Mouse (Mus musculus) forebrain, embryonic 11.5 days (tissue): Measurements from ENCODE around the gene Gnai2. TPM values are rescaled to one million over a fixed set of nuclear protein-coding genes. Genes with fewer than 3 reads are reported as not detected.
A peak's percentile ranks its signal among the peaks of the same experiment; 100 is the strongest.

Source experiments
- ATAC-seq: fragments of 200-750 bp; cut with Nextera tagmentation; replicated peaks from 2 replicates; pipeline ENCODE4 v1.8.0; 2017; ENCODE audit warnings: moderate TSS enrichment; ENCODE audit not compliant: low FRiP score
- DNase-seq: peaks from one replicate; pipeline ENCODE4 v3.0.0-alpha.2; 2017; ENCODE audit warnings: low spot score
- H3K27ac ChIP-seq: fragments of 300-500 bp; sonication (generic); 2 replicates; pipeline ENCODE4 v1.5.1; 2014; ENCODE audit warnings: low read depth, low read length
- H3K27me3 ChIP-seq: fragments of 300-500 bp; sonication (generic); 2 replicates; pipeline ENCODE4 v1.6.1; 2014; ENCODE audit warnings: mild to moderate bottlenecking, low read length, mixed read lengths; ENCODE audit not compliant: control insufficient read depth, insufficient read depth
- H3K36me3 ChIP-seq: fragments of 300-500 bp; sonication (generic); 2 replicates; pipeline ENCODE4 v1.6.1; 2014; ENCODE audit warnings: mild to moderate bottlenecking, low read length, moderate library complexity, mixed read lengths; ENCODE audit not compliant: control insufficient read depth, insufficient read depth
- H3K4me1 ChIP-seq: fragments of 300-500 bp; sonication (generic); replicated peaks from 2 replicates; pipeline ENCODE4 v1.6.1; 2014; ENCODE audit warnings: low read length, mixed read lengths; ENCODE audit not compliant: control insufficient read depth, insufficient read depth
- H3K4me2 ChIP-seq: fragments of 300-500 bp; sonication (generic); 2 replicates; pipeline ENCODE4 v1.6.1; 2014; ENCODE audit warnings: low read depth, mild to moderate bottlenecking, low read length, moderate library complexity, mixed read lengths; ENCODE audit not compliant: severe bottlenecking
- H3K4me3 ChIP-seq: fragments of 300-500 bp; sonication (generic); 2 replicates; pipeline ENCODE4 v1.5.1; 2014; ENCODE audit warnings: low read depth, low read length
- H3K9ac ChIP-seq: fragments of 300-500 bp; sonication (generic); 2 replicates; pipeline ENCODE4 v1.6.1; 2014; ENCODE audit warnings: low read length
- H3K9me3 ChIP-seq: fragments of 300-500 bp; sonication (generic); 2 replicates; pipeline ENCODE4 v1.6.1; 2016; ENCODE audit warnings: low read length, mixed read lengths; ENCODE audit not compliant: control insufficient read depth
- WGBS: fragments of 180-500 bp; shearing (Covaris S2); extraction: QIAGEN DNeasy Blood & Tissue Kit; methylation state at CpG from one replicate; pipeline ENCODE4 v1.1.7; 2014; 5-methylcytosine and 5-hydroxymethylcytosine counted together
- polyA plus RNA-seq: library from polyadenylated mRNA; unstranded; fragments of >200 nt; fragmentation: Nextera tagmentation; extraction: Ambion mirVana; gene quantifications from 2 replicates; pipeline ENCODE4 v1.2.1, GENCODE M21; 2014

Gene Gnai2
- polyA plus RNA-seq, 1 experiment from 2014 or later, result 527 TPM

DNA sequence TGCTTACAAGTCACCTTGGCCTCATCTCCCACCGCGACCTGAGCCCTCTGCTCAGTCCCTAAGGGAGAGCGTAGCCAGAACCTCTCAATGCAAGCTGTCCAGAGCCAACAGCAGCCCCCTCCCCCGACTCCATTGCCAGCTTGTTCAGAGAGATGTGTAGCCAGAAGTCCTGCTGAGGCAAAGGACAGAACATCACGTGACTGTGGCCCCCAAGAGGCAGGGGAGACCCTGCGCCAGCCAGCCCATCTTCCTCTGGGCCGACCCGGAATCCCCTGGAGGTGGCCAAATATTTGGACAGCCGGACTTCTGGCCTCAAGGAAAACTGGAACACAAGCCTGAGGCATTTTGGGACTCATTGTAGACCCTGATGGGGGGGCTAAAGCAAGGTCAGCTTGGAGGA is 28.4 kb upstream of the Gnai2 start:
- no peak for ATAC-seq
- WGBS, result 48% methylated on average over 9 of the region's 9 CpGs
- H3K27ac ChIP-seq, result no peak overlapping the region
- no peak overlapping the region for H3K4me2 ChIP-seq
- H3K9ac ChIP-seq, result no peak overlapping the region
- no peaks in the 10 kb centered on the region for H3K36me3 ChIP-seq
- DNase-seq, result no peak
- no peaks in the 10 kb centered on the region for H3K9me3 ChIP-seq
- H3K27me3 ChIP-seq, result peaks cover 20% of the 10 kb centered on the region
- no peak overlapping the region for H3K4me3 ChIP-seq
- peaks cover 27% of the 10 kb centered on the region for H3K4me1 ChIP-seq

DNA sequence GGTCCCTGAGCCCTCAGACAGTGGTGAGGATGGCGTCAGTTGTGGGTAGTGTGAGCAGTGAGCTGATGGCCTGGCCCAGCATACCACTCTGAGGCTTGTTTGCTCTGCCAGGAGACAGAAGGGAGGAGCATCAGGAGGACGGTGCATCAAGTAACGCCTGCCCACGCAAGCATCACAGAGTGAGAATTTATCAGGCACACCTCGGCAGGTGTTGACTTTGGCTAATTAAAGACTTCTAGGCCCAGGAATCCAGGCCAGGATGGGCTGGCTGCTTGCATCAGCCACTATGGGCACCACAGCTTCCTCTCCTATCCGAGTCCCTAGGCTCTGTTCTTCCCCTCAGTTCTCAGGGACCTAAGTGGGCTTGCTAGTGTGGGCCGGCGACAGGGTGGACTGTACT is 27.2 kb upstream of the Gnai2 start:
- 91% methylated on average over 8 of the region's 8 CpGs for WGBS
- DNase-seq (no peak), ATAC-seq (no peak)
- Histone ChIP-seq H3K4me2 (no peak overlapping the region), H3K27ac (no peak overlapping the region), H3K4me1 (peaks cover 22% of the 10 kb centered on the region; the same call in 1 of the 2 replicates), H3K36me3 (no peaks in the 10 kb centered on the region), H3K4me3 (no peak overlapping the region), H3K9me3 (no peaks in the 10 kb centered on the region), H3K9ac (no peak overlapping the region), H3K27me3 (peaks cover 14% of the 10 kb centered on the region)

DNA sequence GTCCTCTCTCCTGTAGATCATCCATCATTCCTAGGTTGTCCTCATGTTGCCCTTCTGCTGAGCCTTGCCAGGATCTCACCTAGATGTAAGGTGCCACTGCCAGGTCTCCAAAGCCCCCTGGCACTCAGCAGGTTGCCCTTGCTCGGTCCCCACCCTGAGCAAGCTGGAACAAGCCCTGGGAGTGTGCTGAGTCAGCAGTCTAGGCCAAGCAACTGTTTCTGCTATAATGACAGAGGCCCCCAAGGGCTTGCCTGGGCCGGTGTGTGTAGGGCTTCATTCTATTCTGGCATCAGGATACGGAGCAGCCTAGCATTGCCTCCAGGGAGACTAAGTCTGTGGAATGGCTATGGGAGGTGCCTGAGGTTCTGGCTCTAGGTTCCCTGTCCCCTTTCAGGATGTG is 25.6 kb upstream of the Gnai2 start:
- H3K9ac ChIP-seq, result no peak overlapping the region
- H3K4me1 ChIP-seq, result peaks cover 7% of the 10 kb centered on the region; the same call in 1 of the 2 replicates
- no peak overlapping the region for H3K4me2 ChIP-seq
- H3K4me3 ChIP-seq, result no peak overlapping the region
- no peak for ATAC-seq
- peaks cover 6% of the 10 kb centered on the region for H3K27me3 ChIP-seq
- no peak overlapping the region for H3K27ac ChIP-seq
- 86% methylated on average over 3 of the region's 3 CpGs for WGBS
- H3K9me3 ChIP-seq, result no peaks in the 10 kb centered on the region
- no peaks in the 10 kb centered on the region for H3K36me3 ChIP-seq
- DNase-seq, result no peak

DNA sequence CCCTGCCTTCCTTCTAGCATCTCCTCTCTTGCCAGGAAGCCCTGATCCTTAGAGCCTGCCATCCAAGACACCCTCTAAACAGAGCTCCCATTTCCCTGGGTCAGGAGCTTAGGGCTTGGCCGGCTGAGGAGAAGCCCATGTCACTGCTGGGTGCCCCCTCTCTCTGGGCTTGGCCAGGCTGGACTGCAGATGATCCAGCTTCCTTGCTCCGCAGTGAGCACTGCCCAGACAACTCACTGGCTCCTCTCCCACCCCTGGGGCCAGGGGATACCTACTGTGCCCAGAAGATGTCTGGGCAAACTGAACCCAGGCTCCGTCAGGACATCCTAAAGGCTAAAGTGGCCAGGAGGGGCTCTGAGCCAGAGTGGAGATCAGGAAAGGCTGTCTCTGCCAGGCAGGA is 24.8 kb upstream of the Gnai2 start:
- no peak for DNase-seq
- Histone ChIP-seq H3K27ac (no peak overlapping the region), H3K9me3 (no peaks in the 10 kb centered on the region), H3K36me3 (no peaks in the 10 kb centered on the region), H3K4me1 (peaks cover 7% of the 10 kb centered on the region; the same call in 1 of the 2 replicates), H3K4me2 (no peak overlapping the region), H3K9ac (peak overlapping the region; percentile 8; the same call in 1 of the 2 replicates), H3K4me3 (no peak overlapping the region), H3K27me3 (no peaks in the 10 kb centered on the region)
- 84% methylated on average over 3 of the region's 3 CpGs for WGBS
- no peak for ATAC-seq

DNA sequence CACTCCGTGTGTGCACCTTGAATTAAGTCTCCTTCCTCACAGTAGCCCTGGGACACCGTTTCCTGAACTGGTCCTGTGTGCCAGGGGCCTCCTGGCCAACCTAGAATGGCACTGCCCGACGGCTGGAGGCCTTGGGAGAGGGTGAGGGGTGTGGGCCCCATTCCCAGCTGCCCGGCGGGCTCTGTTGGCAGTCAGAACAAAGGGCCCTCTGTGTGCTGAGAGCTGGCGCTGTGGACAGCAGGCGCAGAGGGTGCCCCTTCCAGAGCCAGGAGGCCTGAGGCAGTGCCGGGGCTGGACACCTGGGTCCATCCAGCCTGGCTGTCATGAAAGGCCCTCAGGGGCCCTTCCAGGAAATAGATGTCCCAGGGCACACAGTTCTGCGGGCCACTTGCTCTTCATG is 24.4 kb upstream of the Gnai2 start:
- DNase-seq, result no peak
- H3K4me2 ChIP-seq, result no peak overlapping the region
- H3K9me3 ChIP-seq, result no peaks in the 10 kb centered on the region
- ATAC-seq, result no peak
- WGBS, result 85% methylated on average over 10 of the region's 10 CpGs
- H3K4me1 ChIP-seq, result peaks cover 7% of the 10 kb centered on the region; the same call in 1 of the 2 replicates
- H3K9ac ChIP-seq, result peak overlapping the region; percentile 8; the same call in 1 of the 2 replicates
- H3K27ac ChIP-seq, result no peak overlapping the region
- no peak overlapping the region for H3K4me3 ChIP-seq
- H3K36me3 ChIP-seq, result no peaks in the 10 kb centered on the region
- no peaks in the 10 kb centered on the region for H3K27me3 ChIP-seq

DNA sequence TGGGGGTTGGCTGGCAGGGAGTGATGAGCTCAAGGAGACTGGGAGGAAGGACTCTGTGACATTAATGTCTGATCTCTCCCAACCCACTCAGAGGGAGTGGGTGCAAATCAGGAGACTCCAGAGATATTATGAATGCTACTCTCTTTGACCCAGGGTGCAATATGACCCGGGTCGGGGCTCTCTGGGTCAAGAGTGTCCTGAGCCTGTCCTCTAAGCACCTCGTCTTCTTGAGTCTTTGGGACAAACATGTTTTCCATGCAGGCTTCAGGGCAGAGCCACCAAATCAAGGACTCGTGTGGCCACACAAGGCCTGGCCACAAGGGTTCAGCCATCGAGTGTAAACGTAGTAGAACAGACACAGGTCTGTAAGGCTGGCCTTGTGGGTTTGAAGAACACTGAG is 22.9 kb upstream of the Gnai2 start:
- Histone ChIP-seq H3K4me3 (no peak overlapping the region), H3K9ac (no peak overlapping the region), H3K4me1 (peaks cover 2% of the 10 kb centered on the region; the same call in 1 of the 2 replicates), H3K4me2 (no peak overlapping the region), H3K27me3 (no peaks in the 10 kb centered on the region), H3K36me3 (no peaks in the 10 kb centered on the region), H3K9me3 (no peaks in the 10 kb centered on the region), H3K27ac (no peak overlapping the region)
- DNase-seq (no peak), ATAC-seq (no peak)
- WGBS, result 86% methylated on average over 6 of the region's 6 CpGs

DNA sequence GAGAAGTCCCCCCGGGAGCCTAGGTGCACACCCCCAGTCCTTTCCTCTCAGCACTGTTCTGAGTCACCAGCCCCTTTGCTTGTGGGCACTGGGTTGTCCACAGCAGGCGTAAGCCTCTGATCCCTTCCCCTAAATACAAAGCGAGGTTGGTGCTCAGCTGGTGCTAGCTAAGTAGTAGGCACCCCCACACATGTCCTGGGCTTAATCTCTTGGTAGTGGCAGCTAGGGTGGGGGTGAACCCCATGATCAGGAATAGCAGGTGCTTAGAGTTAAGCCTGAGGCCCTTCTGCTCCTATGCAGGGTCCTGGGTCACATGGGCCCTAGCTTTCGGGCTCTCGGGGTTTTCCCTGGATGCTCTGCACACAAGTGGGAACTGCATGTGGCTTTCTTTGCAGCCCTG is 22.0 kb upstream of the Gnai2 start:
- Histone ChIP-seq H3K36me3 (no peaks in the 10 kb centered on the region), H3K4me2 (no peak overlapping the region), H3K4me1 (0 out of 2 replicates have a peak, but pooled peaks cover 2% of the 10 kb centered on the region), H3K9ac (no peak overlapping the region), H3K27me3 (no peaks in the 10 kb centered on the region), H3K9me3 (no peaks in the 10 kb centered on the region), H3K4me3 (no peak overlapping the region), H3K27ac (no peak overlapping the region)
- WGBS, result 88% methylated on average over 5 of the region's 5 CpGs
- DNase-seq (no peak), ATAC-seq (no peak)

DNA sequence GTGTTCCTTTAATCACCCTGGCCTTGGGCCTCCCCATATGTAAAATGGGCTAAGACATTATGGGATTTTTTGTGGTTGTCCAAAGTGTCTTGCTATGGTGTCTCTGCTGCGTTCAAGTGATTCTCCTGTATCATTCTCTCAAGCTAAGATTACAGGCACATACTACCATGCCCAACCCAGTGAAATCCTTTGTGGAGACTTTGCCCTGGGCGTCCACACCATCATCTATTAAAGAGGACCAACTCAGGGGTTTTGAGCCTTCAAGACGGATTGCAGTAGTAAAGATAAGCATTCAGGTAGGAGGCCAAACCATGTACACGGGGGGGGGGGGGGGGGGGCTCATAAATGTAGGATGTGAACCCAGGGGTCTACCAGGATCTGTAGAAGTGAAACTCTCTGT is 19.4 kb upstream of the Gnai2 start:
- Histone ChIP-seq H3K4me2 (no peak overlapping the region), H3K27ac (no peak overlapping the region), H3K4me3 (no peak overlapping the region), H3K9me3 (no peaks in the 10 kb centered on the region), H3K4me1 (peaks cover 3% of the 10 kb centered on the region; the same call in 1 of the 2 replicates), H3K27me3 (no peaks in the 10 kb centered on the region), H3K9ac (no peak overlapping the region), H3K36me3 (no peaks in the 10 kb centered on the region)
- 87% methylated on average over 4 of the region's 4 CpGs for WGBS
- no peak for DNase-seq
- no peak for ATAC-seq

DNA sequence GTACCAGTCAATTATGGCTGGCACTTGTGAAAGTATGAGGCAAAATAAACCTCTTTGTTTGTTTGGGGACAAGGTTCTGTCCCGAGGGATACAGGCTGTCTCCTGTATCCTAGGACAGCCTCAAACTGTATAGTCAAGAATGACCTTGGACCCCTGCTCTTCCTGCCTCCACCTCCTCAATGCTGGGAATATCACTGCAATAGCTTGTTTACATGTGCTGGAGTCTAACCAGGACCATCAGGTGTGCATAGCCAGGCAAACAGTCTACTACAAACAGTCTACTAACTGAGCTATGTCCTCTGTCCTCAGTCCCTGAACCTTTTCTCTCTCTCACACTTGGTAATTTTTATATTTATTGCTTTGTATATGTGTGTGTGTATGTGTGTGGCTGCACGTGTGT is 18.3 kb upstream of the Gnai2 start:
- no peaks in the 10 kb centered on the region for H3K36me3 ChIP-seq
- H3K27ac ChIP-seq, result no peak overlapping the region
- no peak for ATAC-seq

More for the DNA sequence above, 18.3 kb upstream of the Gnai2 start:
- no peak overlapping the region for H3K4me3 ChIP-seq
- no peaks in the 10 kb centered on the region for H3K9me3 ChIP-seq
- peaks cover 2% of the 10 kb centered on the region; the same call in 1 of the 2 replicates for H3K4me1 ChIP-seq
- H3K4me2 ChIP-seq, result no peak overlapping the region
- DNase-seq, result no peak
- H3K9ac ChIP-seq, result no peak overlapping the region
- no peaks in the 10 kb centered on the region for H3K27me3 ChIP-seq
- WGBS, result 88% methylated on average over 2 of the region's 2 CpGs
